9 mouse cellular contexts compared by ENCODE assay signal in the genomic region with DNA sequence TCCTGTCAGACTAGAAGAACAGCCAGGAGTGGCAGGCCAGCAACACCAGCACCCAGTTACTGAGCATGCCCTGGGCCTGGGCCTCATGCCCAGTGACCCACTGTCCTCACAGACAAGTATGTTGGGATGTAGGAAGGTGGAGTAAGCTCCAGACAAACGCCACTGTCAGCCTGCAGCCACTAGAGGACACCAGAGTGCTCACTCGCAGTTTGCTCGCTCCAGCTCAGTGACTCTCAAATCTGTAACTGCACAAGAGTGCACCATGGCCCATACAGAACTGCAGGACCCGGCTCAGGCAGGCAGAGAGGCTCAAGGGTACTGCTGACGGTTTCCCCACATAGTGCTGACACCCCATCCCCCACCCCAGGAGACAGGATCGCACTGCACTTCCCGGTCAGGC. TPM values are rescaled to one million over a fixed set of nuclear protein-coding genes. Genes with fewer than 3 reads are reported as not detected.
A peak's percentile ranks its signal among the peaks of the same experiment; 100 is the strongest.
DNase-seq lines count a peak whose midpoint lies in the region; TF ChIP-seq lines count a peak whose summit lies in the region.
"Had no signal": no experiment of that assay in that cellular context is flagged by ENCODE, and none has a peak within 500 bp of the region (broad histone marks: within the 10 kb centered on the region; RNA-seq: fewer than 3 reads in every experiment).

No protein-coding gene starts in this region.

- intact Hi-C loops in heart, adult 2 months (cut with DNase I): loop anchor here (10.0 kb wide), 1 partner anchor 970 kb away; no protein-coding TSS in a partner anchor

- no peaks in the 10 kb centered on the region for H3K27me3 ChIP-seq in heart, adult 2 months (ENCODE audit: control insufficient read depth, insufficient read depth, low read length)
- H3K27me3 ChIP-seq in heart, embryonic 10.5 days (ENCODE audit: insufficient read depth, poor library complexity, severe bottlenecking): no peaks in the 10 kb centered on the region
- H3K27me3 ChIP-seq: embryonic facial prominence, embryonic 12.5 days had no signal

- TF ChIP-seq CTCF in heart, adult 2 months (IDR thresholded peaks at IDR 0.05): peak; percentile 78

- no peaks in the 10 kb centered on the region for H3K79me2 ChIP-seq in heart, adult 2 months (replicated peaks; ENCODE audit: control insufficient read depth, insufficient read depth, low read length)

- H3K4me1 ChIP-seq in heart, adult 2 months (ENCODE audit: control insufficient read depth, insufficient read depth, low read length): peaks cover under 1% of the 10 kb centered on the region; the same call in 1 of the 2 replicates
- H3K4me1 ChIP-seq in heart, embryonic 10.5 days: peaks cover 9% of the 10 kb centered on the region
- H3K4me1 ChIP-seq: embryonic facial prominence, embryonic 12.5 days had no signal

- H3K9ac ChIP-seq in heart, adult 2 months (ENCODE audit: low read depth, low read length): no peak overlapping the region
- H3K9ac ChIP-seq: embryonic facial prominence, embryonic 12.5 days had no signal

- no peak for TF ChIP-seq POLR2A in heart, adult 2 months (IDR thresholded peaks at IDR 0.05; ENCODE audit: insufficient read depth, low read depth, low read length)

- DNase-seq in heart, adult 2 months: peak in 1 of 2 experiments; percentile 65
- DNase-seq in heart, embryonic 10.5 days (ENCODE audit: low spot score): no peak
- peak; percentile 70 for DNase-seq in A20 (ENCODE audit: low read depth, low spot score)
- peak; percentile 25 to 58 for DNase-seq in adrenal gland, postnatal 36 days
- DNase-seq in frontal cortex, postnatal 36 days (ENCODE audit: low spot score in 2 of 2): peak; percentile 37 to 46
- peak; percentile 72 for DNase-seq in kidney, postnatal 10 days
- peak; percentile 36 for DNase-seq in right cerebral cortex, adult 18-20 months
- DNase-seq in urinary bladder, postnatal 25 days (ENCODE audit: low spot score): no peak

- H3K27ac ChIP-seq in heart, adult 2 months: no peak overlapping the region
- H3K27ac ChIP-seq in heart, embryonic 10.5 days: no peak overlapping the region
- H3K27ac ChIP-seq: embryonic facial prominence, embryonic 12.5 days had no signal

- TF ChIP-seq EP300 in heart, adult 2 months (IDR thresholded peaks at IDR 0.05; ENCODE audit: insufficient read depth, low read depth, low read length): peak; percentile 68; the same call in 1 of the 2 replicates

- H3K9me3 ChIP-seq in heart, embryonic 10.5 days: no peaks in the 10 kb centered on the region
- H3K9me3 ChIP-seq: embryonic facial prominence, embryonic 12.5 days had no signal

- 40% methylated on average over 7 of the region's 7 CpGs for WGBS in heart, adult 2 months
- 28% methylated on average over 7 of the region's 7 CpGs for WGBS in heart, embryonic 10.5 days

- H3K36me3 ChIP-seq in heart, adult 2 months (ENCODE audit: control insufficient read depth, insufficient read depth, low read length): no peaks in the 10 kb centered on the region
- peaks cover 67% of the 10 kb centered on the region for H3K36me3 ChIP-seq in heart, embryonic 10.5 days

- H3K4me3 ChIP-seq in heart, adult 2 months: no peak overlapping the region
- no peak overlapping the region for H3K4me3 ChIP-seq in heart, embryonic 10.5 days
- H3K4me3 ChIP-seq: embryonic facial prominence, embryonic 12.5 days had no signal

RNA-seq across cellular contexts. Expression of a gene that starts 21.5 kb away (rescaled TPM):
- total RNA-seq in heart, adult 2 months (2021): 100 to 1,000 TPM in 1 of 2 experiments, 10 to 100 TPM in 1; 76.8 to 112 TPM
- polyA plus RNA-seq in heart, adult 2 months (2012; rRNA removed): 44.7 and 55.9 TPM in 2 replicates
- polyA plus RNA-seq in heart, embryonic 10.5 days (2016; fragmentation: Nextera tagmentation; extraction: Ambion mirVana): 54.8 and 76.3 TPM in 2 replicates
- total RNA-seq in adrenal gland, postnatal 36 days (2021): 100 to 1,000 TPM; 115 to 134 TPM

RNA-seq across cellular contexts. Expression of a gene that starts 25.5 kb away (rescaled TPM):
- 1 to 10 TPM; 6.2 to 7.8 TPM for total RNA-seq in heart, adult 2 months (2021)
- polyA plus RNA-seq in heart, adult 2 months (2012; rRNA removed): 3.1 and 4.7 TPM in 2 replicates
- polyA plus RNA-seq in heart, embryonic 10.5 days (2016; fragmentation: Nextera tagmentation; extraction: Ambion mirVana): 12.2 and 18.6 TPM in 2 replicates
- total RNA-seq in adrenal gland, postnatal 36 days (2021): 10 to 100 TPM; 31.3 to 40.7 TPM

Comparison
In these comparisons a context has a peak if more than half of its experiments do, and no peak if none do; other contexts are left out.
1. DNase-seq: peak in A20 (single experiment), adrenal gland, postnatal 36 days (2 of 2), frontal cortex, postnatal 36 days (2 of 2), kidney, postnatal 10 days (single experiment) and right cerebral cortex, adult 18-20 months (single experiment); none in heart, embryonic 10.5 days (single experiment) and urinary bladder, postnatal 25 days (single experiment).